Mouse (Mus musculus) erythroblast, adult 5-6 weeks (primary cell): ENCODE measurements around the gene Soat2. TPM values are rescaled to one million over a fixed set of nuclear protein-coding genes. Genes with fewer than 3 reads are reported as not detected.

Experiments used
- ATAC-seq: replicated peaks from 2 replicates; pipeline ENCODE4 v1.8.0; 2016; ENCODE audit warnings: moderate number of reproducible peaks, mild to moderate bottlenecking, moderate TSS enrichment, inconsistent platforms; ENCODE audit not compliant: poor library complexity, low FRiP score, severe bottlenecking
- total RNA-seq, 2 experiments: library from RNA; stranded (forward) in 1 of 2; stranded (reverse) in 1 of 2; fragments of 150-400 nt in 1 of 2; fragments of 200-764, 138-1000 nt in 1 of 2; gene quantifications; 2 replicates each; pipeline versions ENCODE4 v1.2.3 to v1.2.4; 2015 to 2017; ENCODE audit warnings: low replicate concordance in 2 of 2

Soat2 gene
- total RNA-seq, 2 experiments from 2014 or later, result 1.5 TPM; not detected in 1

GRCm38 (mm10) chr15:102210816-102211215 is 60.5 kb downstream of the Soat2 start:
- ATAC-seq, result no peak

DNA sequence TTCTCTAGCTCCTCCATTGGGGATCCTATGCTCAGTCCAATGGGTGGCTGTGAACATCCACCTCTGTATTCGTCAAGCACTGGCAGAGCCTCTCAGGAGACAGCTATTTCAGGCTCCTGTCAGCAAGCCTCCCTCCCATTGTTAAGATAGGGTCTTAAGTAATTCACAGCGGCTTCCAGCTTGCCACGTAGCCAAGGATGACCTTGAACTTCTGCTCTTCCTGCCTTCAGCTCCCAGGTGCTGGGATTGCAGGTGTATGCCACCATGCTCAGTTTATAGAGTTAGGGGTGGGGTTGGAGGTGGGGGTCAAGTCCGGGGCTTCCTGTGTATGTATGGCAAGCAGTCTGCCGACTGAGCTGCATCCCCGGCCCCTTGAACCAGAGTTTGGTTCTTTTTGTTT is 61.6 kb downstream of the Soat2 start:
- ATAC-seq, result no peak

Other genes starting within 250 kb of the Soat2 start
- gene Krt4, start 225.8 kb upstream of the Soat2 start, total RNA-seq (2015; ENCODE audit: low replicate concordance), result not detected in 2 replicates
- gene Krt4, start 225.8 kb upstream of the Soat2 start, total RNA-seq (2017; ENCODE audit: low replicate concordance), result not detected in 2 replicates
- gene Krt79, start 210.2 kb upstream of the Soat2 start, total RNA-seq (2015; ENCODE audit: low replicate concordance), result not detected in 2 replicates
- gene Krt79, start 210.2 kb upstream of the Soat2 start, total RNA-seq (2017; ENCODE audit: low replicate concordance), result not detected in 2 replicates
- not detected in 2 replicates for gene Krt78, start 196.2 kb upstream of the Soat2 start, total RNA-seq (2015; ENCODE audit: low replicate concordance)
- not detected in 2 replicates for gene Krt78, start 196.2 kb upstream of the Soat2 start, total RNA-seq (2017; ENCODE audit: low replicate concordance)
- gene Krt8, start 146.0 kb upstream of the Soat2 start, total RNA-seq (2015; ENCODE audit: low replicate concordance), result not detected in 2 replicates
- gene Krt8, start 146.0 kb upstream of the Soat2 start, total RNA-seq (2017; ENCODE audit: low replicate concordance), result not detected in 2 replicates
- 2.3 TPM in 1 of 2 replicates, not detected in the other for gene Krt18, start 122.3 kb upstream of the Soat2 start, total RNA-seq (2015; ENCODE audit: low replicate concordance)
- 2.8 TPM in 1 of 2 replicates, not detected in the other for gene Krt18, start 122.3 kb upstream of the Soat2 start, total RNA-seq (2017; ENCODE audit: low replicate concordance)
- 35.4 and 35.9 TPM in 2 replicates for gene Eif4b, start 76.8 kb upstream of the Soat2 start, total RNA-seq (2015; ENCODE audit: low replicate concordance)
- 58.0 and 81.1 TPM in 2 replicates for gene Eif4b, start 76.8 kb upstream of the Soat2 start, total RNA-seq (2017; ENCODE audit: low replicate concordance)
- not detected in 2 replicates for gene Tns2, start 50.1 kb upstream of the Soat2 start, total RNA-seq (2015; ENCODE audit: low replicate concordance)
- gene Tns2, start 50.1 kb upstream of the Soat2 start, total RNA-seq (2017; ENCODE audit: low replicate concordance), result not detected in 2 replicates
- 3.8 TPM in 1 of 2 replicates, not detected in the other for gene Spryd3, start 14.3 kb upstream of the Soat2 start, total RNA-seq (2015; ENCODE audit: low replicate concordance)
- gene Spryd3, start 14.3 kb upstream of the Soat2 start, total RNA-seq (2017; ENCODE audit: low replicate concordance), result 2.1 and 4.7 TPM in 2 replicates
- gene Igfbp6, start 6.2 kb upstream of the Soat2 start, total RNA-seq (2015; ENCODE audit: low replicate concordance), result 1.5 TPM in 1 of 2 replicates, not detected in the other
- gene Igfbp6, start 6.2 kb upstream of the Soat2 start, total RNA-seq (2017; ENCODE audit: low replicate concordance), result not detected in 2 replicates
- 14.2 and 19.0 TPM in 2 replicates for gene Zfp740, start 52.7 kb downstream of the Soat2 start, total RNA-seq (2015; ENCODE audit: low replicate concordance)
- gene Zfp740, start 52.7 kb downstream of the Soat2 start, total RNA-seq (2017; ENCODE audit: low replicate concordance), result 15.7 and 21.5 TPM in 2 replicates
- gene Csad, start 54.2 kb downstream of the Soat2 start, total RNA-seq (2015; ENCODE audit: low replicate concordance), result 2.9 TPM in 1 of 2 replicates, not detected in the other
- gene Csad, start 54.2 kb downstream of the Soat2 start, total RNA-seq (2017; ENCODE audit: low replicate concordance), result 9.3 and 12.5 TPM in 2 replicates
- gene Itgb7, start 81.4 kb downstream of the Soat2 start, total RNA-seq (2015; ENCODE audit: low replicate concordance), result 36.8 and 55.3 TPM in 2 replicates
- 31.0 and 35.5 TPM in 2 replicates for gene Itgb7, start 81.4 kb downstream of the Soat2 start, total RNA-seq (2017; ENCODE audit: low replicate concordance)
- gene Rarg, start 107.0 kb downstream of the Soat2 start, total RNA-seq (2015; ENCODE audit: low replicate concordance), result 0.84 and 1.5 TPM in 2 replicates
- gene Rarg, start 107.0 kb downstream of the Soat2 start, total RNA-seq (2017; ENCODE audit: low replicate concordance), result 0.84 and 5.2 TPM in 2 replicates
- not detected in 2 replicates for gene Gm9918, start 120.0 kb downstream of the Soat2 start, total RNA-seq (2015; ENCODE audit: low replicate concordance)
- gene Gm9918, start 120.0 kb downstream of the Soat2 start, total RNA-seq (2017; ENCODE audit: low replicate concordance), result not detected in 2 replicates
- 5.9 and 15.6 TPM in 2 replicates for gene Mfsd5, start 128.9 kb downstream of the Soat2 start, total RNA-seq (2015; ENCODE audit: low replicate concordance)
- gene Mfsd5, start 128.9 kb downstream of the Soat2 start, total RNA-seq (2017; ENCODE audit: low replicate concordance), result 2.5 and 10.7 TPM in 2 replicates
- 4.8 and 10.9 TPM in 2 replicates for gene Espl1, start 145.7 kb downstream of the Soat2 start, total RNA-seq (2015; ENCODE audit: low replicate concordance)
- gene Espl1, start 145.7 kb downstream of the Soat2 start, total RNA-seq (2017; ENCODE audit: low replicate concordance), result 29.3 and 37.1 TPM in 2 replicates
- 71.1 and 131 TPM in 2 replicates for gene Pfdn5, start 175.6 kb downstream of the Soat2 start, total RNA-seq (2015; ENCODE audit: low replicate concordance)
- gene Pfdn5, start 175.6 kb downstream of the Soat2 start, total RNA-seq (2017; ENCODE audit: low replicate concordance), result 120 and 128 TPM in 2 replicates
- gene Myg1, start 181.2 kb downstream of the Soat2 start, total RNA-seq (2015; ENCODE audit: low replicate concordance), result 9.4 and 10.0 TPM in 2 replicates
- 14.3 and 14.9 TPM in 2 replicates for gene Myg1, start 181.2 kb downstream of the Soat2 start, total RNA-seq (2017; ENCODE audit: low replicate concordance)
- 30.3 and 60.7 TPM in 2 replicates for gene Aaas, start 200.2 kb downstream of the Soat2 start, total RNA-seq (2015; ENCODE audit: low replicate concordance)
- gene Aaas, start 200.2 kb downstream of the Soat2 start, total RNA-seq (2017; ENCODE audit: low replicate concordance), result 11.7 and 49.7 TPM in 2 replicates
- gene Sp7, start 216.7 kb downstream of the Soat2 start, total RNA-seq (2015; ENCODE audit: low replicate concordance), result not detected in 2 replicates
- not detected in 2 replicates for gene Sp7, start 216.7 kb downstream of the Soat2 start, total RNA-seq (2017; ENCODE audit: low replicate concordance)